Mouse (Mus musculus) hindbrain, postnatal 0 days (tissue): ENCODE measurements at regions not wholly inside any gene's neighbourhood (a gene's known extent, or its start where the extent isn't known, plus 50 kb on each side); places are given as distances from the start of the nearest gene placed in this dataset.
A peak's percentile ranks its signal among the peaks of the same experiment; 100 is the strongest.

ENCODE experiments used
- ATAC-seq: fragments of 200-750 bp; cut with Nextera tagmentation; 2 replicates; pipeline ENCODE4 v1.8.0; 2017; ENCODE audit warnings: mild to moderate bottlenecking, moderate TSS enrichment, moderate library complexity
- DNase-seq: peaks from one replicate; pipeline ENCODE4 v3.0.0-alpha.2; 2015; ENCODE audit warnings: low spot score
- H3K27ac ChIP-seq: fragments of 300-500 bp; sonication (generic); 2 replicates; pipeline ENCODE4 v1.5.1; 2014; ENCODE audit warnings: mild to moderate bottlenecking
- H3K27me3 ChIP-seq: fragments of 300-500 bp; sonication (generic); 2 replicates; pipeline ENCODE4 v1.6.1; 2014; ENCODE audit warnings: low read length, mixed read lengths; ENCODE audit not compliant: insufficient read depth
- H3K36me3 ChIP-seq: fragments of 300-500 bp; sonication (generic); 2 replicates; pipeline ENCODE4 v1.6.1; 2014; ENCODE audit warnings: low read length, mixed read lengths; ENCODE audit not compliant: insufficient read depth
- H3K4me1 ChIP-seq: fragments of 300-500 bp; sonication (generic); 2 replicates; pipeline ENCODE4 v1.6.1; 2014; ENCODE audit warnings: antibody characterized with exemption, low read length, mixed read lengths; ENCODE audit not compliant: insufficient read depth
- H3K4me2 ChIP-seq: fragments of 300-500 bp; sonication (generic); 2 replicates; pipeline ENCODE4 v1.6.1; 2014; ENCODE audit warnings: low read depth, mild to moderate bottlenecking, low read length, moderate library complexity, mixed read lengths
- H3K4me3 ChIP-seq: fragments of 300-500 bp; sonication (generic); 2 replicates; pipeline ENCODE4 v1.5.1; 2014; ENCODE audit warnings: low read length
- H3K9ac ChIP-seq: fragments of 300-500 bp; sonication (generic); replicated peaks from 2 replicates; pipeline ENCODE4 v1.6.1; 2014; ENCODE audit warnings: mild to moderate bottlenecking, low read length, moderate library complexity, mixed read lengths
- H3K9me3 ChIP-seq: fragments of 300-500 bp; sonication (generic); 2 replicates; pipeline ENCODE4 v1.6.1; 2016; ENCODE audit warnings: low read length, mixed read lengths
- CTCF ChIP-seq: IDR thresholded peaks from 2 replicates; pipeline ENCODE4 v1.5.1; 2016; ENCODE audit warnings: antibody characterized with exemption, control low read depth, low read depth
- WGBS: fragments of 180-500 bp; shearing (Covaris S2); extraction: QIAGEN DNeasy Blood & Tissue Kit; methylation state at CpG from one replicate; pipeline ENCODE4 v1.1.7; 2014; 5-methylcytosine and 5-hydroxymethylcytosine counted together

- TF ChIP-seq CTCF, result peak; percentile 10; the same call in 1 of the 2 replicates
- DNase-seq, result no peak
- no peaks in the 10 kb centered on the region for H3K4me1 ChIP-seq
- no peak for ATAC-seq
- H3K4me2 ChIP-seq, result no peak overlapping the region
- no peak overlapping the region for H3K9ac ChIP-seq
- H3K9me3 ChIP-seq, result no peaks in the 10 kb centered on the region
- no peaks in the 10 kb centered on the region for H3K36me3 ChIP-seq
- no peak overlapping the region for H3K27ac ChIP-seq
- no peak overlapping the region for H3K4me3 ChIP-seq
- H3K27me3 ChIP-seq, result no peaks in the 10 kb centered on the region
- WGBS, result 79% methylated on average over 10 of the region's 10 CpGs
Measured at GRCm38 (mm10) chr19:28111263-28112180, 100.6 kb upstream of the Rfx3 start.

GRCm38 (mm10) chr19:28095620-28096019 is 84.7 kb upstream of the Rfx3 start:
- H3K27me3 ChIP-seq, result no peaks in the 10 kb centered on the region
- H3K9me3 ChIP-seq, result no peaks in the 10 kb centered on the region
- no peak for DNase-seq
- no peak for ATAC-seq
- H3K4me2 ChIP-seq, result 0 out of 2 replicates have a peak overlapping the region, but pooled peaks have one; percentile 16
- H3K36me3 ChIP-seq, result no peaks in the 10 kb centered on the region
- H3K4me3 ChIP-seq, result no peak overlapping the region
- H3K9ac ChIP-seq, result no peak overlapping the region
- WGBS, result 23% methylated on average over 9 of the region's 9 CpGs
- no peak overlapping the region for H3K27ac ChIP-seq
- peak; percentile 18 for TF ChIP-seq CTCF
- H3K4me1 ChIP-seq, result peaks cover 6% of the 10 kb centered on the region; the same call in 1 of the 2 replicates

- Histone ChIP-seq H3K4me1 (peaks cover 14% of the 10 kb centered on the region; the same call in 1 of the 2 replicates), H3K9ac (no peak overlapping the region), H3K4me2 (no peak overlapping the region), H3K4me3 (no peak overlapping the region), H3K27ac (no peak overlapping the region), H3K27me3 (no peaks in the 10 kb centered on the region), H3K9me3 (no peaks in the 10 kb centered on the region), H3K36me3 (no peaks in the 10 kb centered on the region)
- ATAC-seq, result no peak
- 82% methylated on average over 6 of the region's 6 CpGs for WGBS
- no peak for TF ChIP-seq CTCF
- DNase-seq, result no peak
Measured at GRCm38 (mm10) chr19:28092252-28092651, 81.3 kb upstream of the Rfx3 start.

GRCm38 (mm10) chr19:28087607-28088546 is 76.9 kb upstream of the Rfx3 start:
- H3K4me2 ChIP-seq, result 0 out of 2 replicates have a peak overlapping the region, but pooled peaks have one; percentile 5
- ATAC-seq, result peak; percentile 85
- 32% methylated on average over 12 of the region's 12 CpGs for WGBS

GRCm38 (mm10) chr19:28070386-28070785 is 59.4 kb upstream of the Rfx3 start:
- Histone ChIP-seq H3K9me3 (no peaks in the 10 kb centered on the region), H3K4me3 (no peak overlapping the region), H3K4me1 (no peaks in the 10 kb centered on the region), H3K9ac (no peak overlapping the region), H3K27me3 (no peaks in the 10 kb centered on the region), H3K27ac (no peak overlapping the region), H3K36me3 (no peaks in the 10 kb centered on the region), H3K4me2 (no peak overlapping the region)
- ATAC-seq, result no peak
- no peak for DNase-seq
- TF ChIP-seq CTCF, result no peak
- WGBS, result 77% methylated on average over 3 of the region's 3 CpGs

More at GRCm38 (mm10) chr19:28087607-28088546, 76.9 kb upstream of the Rfx3 start:
- Histone ChIP-seq H3K27me3 (no peaks in the 10 kb centered on the region), H3K9ac (no peak overlapping the region; the same call in 1 of the 2 replicates), H3K27ac (peak overlapping the region; percentile 78), H3K36me3 (no peaks in the 10 kb centered on the region), H3K4me1 (0 out of 2 replicates have a peak, but pooled peaks cover 10% of the 10 kb centered on the region), H3K9me3 (no peaks in the 10 kb centered on the region), H3K4me3 (no peak overlapping the region)
- no peak for TF ChIP-seq CTCF
- peak; percentile 78 for DNase-seq
